Mouse (Mus musculus) E14TG2a.4 (cell line): Measurements from ENCODE around the gene Slc45a2.

ENCODE experiments used
- H3K27me3 ChIP-seq: 2 replicates; pipeline ENCODE4 v1.6.1; 2014; ENCODE audit warnings: low read length, control low read depth; ENCODE audit not compliant: insufficient read depth
- H3K36me3 ChIP-seq: 2 replicates; pipeline ENCODE4 v1.6.1; 2014; ENCODE audit warnings: low read length, control low read depth; ENCODE audit not compliant: insufficient read depth
- H3K4me1 ChIP-seq: replicated peaks from 2 replicates; pipeline ENCODE4 v1.6.1; 2014; ENCODE audit warnings: low read depth, low read length, control low read depth
- H3K4me3 ChIP-seq: replicated peaks from 2 replicates; pipeline ENCODE4 v1.5.1; 2014; ENCODE audit warnings: mild to moderate bottlenecking, low read length
- H3K9me3 ChIP-seq: 2 replicates; pipeline ENCODE4 v1.6.1; 2014; ENCODE audit warnings: low read length, control low read depth
- CTCF ChIP-seq: conservative IDR thresholded peaks from 2 replicates; pipeline ENCODE4 v1.5.1; 2014; ENCODE audit warnings: low read length
- NANOG ChIP-seq: IDR thresholded peaks from 2 replicates; pipeline ENCODE4 v1.6.1; 2014; ENCODE audit warnings: borderline replicate concordance, low read length, mixed read lengths
- POU5F1 ChIP-seq: IDR thresholded peaks from 2 replicates; pipeline ENCODE4 v1.6.1; 2014; ENCODE audit warnings: low read length, borderline replicate concordance

The Slc45a2 gene

DNA sequence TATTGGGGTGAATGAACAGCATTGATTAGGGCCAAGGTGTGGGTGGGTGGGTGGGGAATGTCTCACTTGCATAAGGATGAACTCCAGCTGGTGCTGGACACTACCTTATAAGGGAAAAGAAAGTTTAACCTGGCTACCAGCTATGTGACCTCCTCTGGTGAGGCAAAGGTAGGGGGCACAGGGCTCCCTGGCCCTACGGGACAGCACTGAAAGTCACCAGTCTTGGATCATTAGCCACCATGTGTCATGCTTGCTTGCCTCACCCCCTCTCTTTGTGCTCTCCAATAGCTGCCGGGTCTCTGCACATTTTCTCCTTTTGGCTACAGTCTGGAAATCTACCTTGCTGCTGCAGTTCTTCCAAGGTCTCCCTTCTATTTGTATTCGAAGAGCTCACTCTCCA is 29.7 kb downstream of the Slc45a2 start:
- no peak overlapping the region for H3K4me3 ChIP-seq
- H3K4me1 ChIP-seq, result peaks cover 1% of the 10 kb centered on the region; the same call in 1 of the 2 replicates
- no peaks in the 10 kb centered on the region for H3K36me3 ChIP-seq
- TF ChIP-seq NANOG, result no peak
- no peak for TF ChIP-seq POU5F1
- no peak for TF ChIP-seq CTCF
- peaks cover 39% of the 10 kb centered on the region for H3K27me3 ChIP-seq
- H3K9me3 ChIP-seq, result no peaks in the 10 kb centered on the region

DNA sequence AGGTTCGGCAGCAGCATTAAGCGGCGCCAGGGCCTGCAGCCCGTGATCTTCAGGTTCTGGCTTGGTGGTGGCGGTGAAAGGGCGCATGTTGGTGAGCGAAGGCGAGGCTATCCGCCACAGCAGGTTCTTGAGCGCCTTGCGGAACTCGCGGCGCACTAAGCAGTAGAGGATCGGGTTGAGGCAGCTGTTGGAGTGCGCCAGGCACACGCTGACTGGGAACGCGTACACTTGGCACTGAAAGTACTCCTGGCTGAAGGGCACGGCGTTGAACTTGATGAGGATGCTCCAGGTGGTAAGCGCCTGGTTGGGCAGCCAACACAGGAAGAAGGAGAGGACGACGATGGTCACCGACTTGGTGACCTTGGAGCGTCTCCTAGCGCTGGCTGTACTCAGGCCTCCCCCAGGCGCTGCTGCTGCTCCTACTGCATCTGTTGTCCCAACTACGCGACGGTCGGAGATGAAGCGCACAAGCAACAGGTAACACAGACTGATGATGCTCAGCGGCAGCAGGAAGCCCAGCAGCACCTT is 35.5 kb downstream of the Slc45a2 start:
- Histone ChIP-seq H3K4me3 (peak overlapping the region; percentile 71), H3K27me3 (peaks cover 77% of the 10 kb centered on the region), H3K4me1 (peaks cover 33% of the 10 kb centered on the region), H3K36me3 (no peaks in the 10 kb centered on the region), H3K9me3 (no peaks in the 10 kb centered on the region)
- TF ChIP-seq NANOG, result no peak
- no peak for TF ChIP-seq CTCF
- TF ChIP-seq POU5F1, result no peak

- peaks cover 74% of the 10 kb centered on the region for H3K27me3 ChIP-seq
- H3K9me3 ChIP-seq, result no peaks in the 10 kb centered on the region
- H3K4me1 ChIP-seq, result peaks cover 33% of the 10 kb centered on the region
- TF ChIP-seq NANOG (no peak), CTCF (no peak), POU5F1 (no peak)
- peak overlapping the region; percentile 71 for H3K4me3 ChIP-seq
- no peaks in the 10 kb centered on the region for H3K36me3 ChIP-seq
These were observed 36.2 kb downstream of the Slc45a2 start for GRCm38 (mm10) chr15:11036535-11037375.

DNA sequence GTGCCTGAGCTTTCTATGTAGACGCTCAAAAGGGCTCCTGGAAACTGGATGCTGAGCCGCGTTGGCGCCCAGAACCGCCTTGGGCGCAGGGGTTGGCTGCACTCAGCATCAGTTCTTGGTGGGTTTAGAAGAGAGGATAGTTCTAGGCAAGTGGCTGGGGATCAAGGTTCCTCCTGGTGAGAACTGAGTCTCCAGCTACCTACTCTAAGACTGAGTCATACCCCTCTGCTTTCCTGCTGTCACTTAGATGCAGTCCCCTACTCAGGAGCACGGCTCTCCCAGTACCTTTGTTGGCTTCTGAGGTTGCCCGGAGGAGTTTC is 36.8 kb downstream of the Slc45a2 start:
- H3K36me3 ChIP-seq, result no peaks in the 10 kb centered on the region
- TF ChIP-seq CTCF, result no peak
- TF ChIP-seq NANOG, result no peak
- no peak for TF ChIP-seq POU5F1
- peak overlapping the region; percentile 71 for H3K4me3 ChIP-seq
- H3K27me3 ChIP-seq, result peaks cover 68% of the 10 kb centered on the region
- no peaks in the 10 kb centered on the region for H3K9me3 ChIP-seq
- H3K4me1 ChIP-seq, result peaks cover 33% of the 10 kb centered on the region

DNA sequence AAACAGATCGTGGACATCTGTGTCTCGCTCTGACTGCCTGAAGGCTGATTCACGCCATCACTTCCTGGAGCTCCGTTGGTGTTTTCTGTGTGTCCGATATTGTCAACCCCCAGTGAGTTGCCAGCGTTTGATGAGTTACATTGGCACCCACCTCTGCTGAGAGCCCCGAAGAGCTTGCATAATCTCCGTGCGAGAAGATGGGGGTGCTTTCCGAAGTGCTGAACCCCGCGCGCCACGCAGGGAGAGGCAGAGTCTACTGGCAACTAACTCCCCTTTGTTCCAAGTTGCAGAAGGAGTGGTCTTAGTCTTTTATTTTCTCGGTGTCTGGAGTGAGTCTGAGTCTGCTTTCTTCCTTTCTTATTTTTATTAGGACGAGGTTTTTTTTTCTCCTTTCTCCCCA is 37.2 kb downstream of the Slc45a2 start, which contains the start of gene Rxfp3:
Rxfp3 (minus strand) TSS at position 281 of the 400 bp plus-strand sequence.
- TF ChIP-seq POU5F1 (no peak), NANOG (no peak), CTCF (no peak)
- peaks cover 67% of the 10 kb centered on the region for H3K27me3 ChIP-seq
- H3K4me3 ChIP-seq, result peak within 1 kb of the TSS; percentile 71
- H3K9me3 ChIP-seq, result no peaks in the 10 kb centered on the region
- H3K36me3 ChIP-seq, result no peaks in the 10 kb centered on the region
- peaks cover 33% of the 10 kb centered on the region for H3K4me1 ChIP-seq

- no peaks in the 10 kb centered on the region for H3K36me3 ChIP-seq
- H3K9me3 ChIP-seq, result no peaks in the 10 kb centered on the region
- H3K27me3 ChIP-seq, result peaks cover 61% of the 10 kb centered on the region
- no peak overlapping the region for H3K4me3 ChIP-seq
- H3K4me1 ChIP-seq, result peaks cover 33% of the 10 kb centered on the region
- no peak for TF ChIP-seq POU5F1
- TF ChIP-seq CTCF, result peak; percentile 99
These were observed 38.0 kb downstream of the Slc45a2 start for GRCm38 (mm10) chr15:11038476-11038875.

DNA sequence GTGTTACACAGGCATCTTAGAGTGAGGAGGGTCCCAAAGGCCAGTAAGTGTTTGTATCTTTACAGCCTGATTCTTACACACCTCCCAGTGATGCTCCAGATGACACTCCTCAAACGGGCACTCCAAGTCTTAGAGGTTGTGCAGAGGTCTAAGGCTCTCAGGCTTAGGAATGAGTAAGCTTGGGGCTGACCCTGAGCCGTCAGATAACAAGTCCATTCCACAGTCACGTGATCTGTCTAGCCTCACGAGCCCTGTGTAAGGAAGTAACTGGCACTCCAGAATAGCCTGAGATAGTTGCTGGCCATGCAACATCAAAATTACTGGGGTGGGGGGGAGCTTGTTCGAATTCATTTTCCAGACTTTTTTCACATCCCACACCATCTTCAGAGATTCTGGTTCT is 39.5 kb downstream of the Slc45a2 start:
- H3K4me1 ChIP-seq, result peaks cover 33% of the 10 kb centered on the region
- TF ChIP-seq CTCF (no peak), NANOG (no peak), POU5F1 (no peak)
- no peaks in the 10 kb centered on the region for H3K36me3 ChIP-seq
- peaks cover 9% of the 10 kb centered on the region for H3K9me3 ChIP-seq
- peaks cover 46% of the 10 kb centered on the region for H3K27me3 ChIP-seq
- no peak overlapping the region for H3K4me3 ChIP-seq

DNA sequence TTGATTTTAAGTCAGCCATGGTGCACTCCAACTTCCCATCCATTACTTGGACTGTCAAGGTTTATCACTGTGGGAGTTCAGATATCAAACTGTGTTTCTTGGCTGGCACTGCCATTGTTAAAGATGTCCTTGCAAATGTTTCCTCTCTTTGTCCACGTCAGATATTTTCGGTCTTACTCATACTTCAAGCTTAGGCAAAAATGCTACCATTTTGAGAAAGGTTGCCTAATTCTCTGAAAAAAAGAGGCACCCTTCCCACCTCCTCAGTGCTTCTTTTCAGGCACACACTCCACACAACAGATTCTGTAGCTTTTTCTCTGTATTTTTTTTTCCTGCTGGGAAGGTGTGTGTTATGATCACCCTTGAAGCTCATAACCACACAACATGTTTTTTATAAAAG is 40.7 kb downstream of the Slc45a2 start:
- no peaks in the 10 kb centered on the region for H3K36me3 ChIP-seq
- no peak overlapping the region for H3K4me3 ChIP-seq
- peaks cover 34% of the 10 kb centered on the region for H3K27me3 ChIP-seq
- peaks cover 9% of the 10 kb centered on the region for H3K9me3 ChIP-seq
- H3K4me1 ChIP-seq, result peaks cover 21% of the 10 kb centered on the region
- TF ChIP-seq POU5F1, result no peak
- TF ChIP-seq NANOG, result no peak
- TF ChIP-seq CTCF, result no peak

- H3K27me3 ChIP-seq, result peaks cover 18% of the 10 kb centered on the region
- TF ChIP-seq POU5F1, result no peak
- TF ChIP-seq CTCF, result no peak
- TF ChIP-seq NANOG, result no peak
- H3K36me3 ChIP-seq, result no peaks in the 10 kb centered on the region
- peaks cover 6% of the 10 kb centered on the region for H3K4me1 ChIP-seq
- peaks cover 9% of the 10 kb centered on the region for H3K9me3 ChIP-seq
- H3K4me3 ChIP-seq, result no peak overlapping the region
These were observed 42.3 kb downstream of the Slc45a2 start for GRCm38 (mm10) chr15:11042828-11043227.
